Mouse (Mus musculus) liver, embryonic 18 days (tissue): Measurements from ENCODE around the gene Cdh16. TPM values are rescaled to one million over a fixed set of nuclear protein-coding genes. Genes with fewer than 3 reads are reported as not detected.

Experiments
- polyA plus RNA-seq: library from polyadenylated mRNA; depleted of rRNA; stranded (reverse); fragments of >200 nt; gene quantifications from 2 replicates; pipeline ENCODE4 v1.2.3, GENCODE M21; 2012; rRNA removed

Cdh16 gene
- polyA plus RNA-seq, result 0.08 and 0.09 TPM in 2 replicates

DNA sequence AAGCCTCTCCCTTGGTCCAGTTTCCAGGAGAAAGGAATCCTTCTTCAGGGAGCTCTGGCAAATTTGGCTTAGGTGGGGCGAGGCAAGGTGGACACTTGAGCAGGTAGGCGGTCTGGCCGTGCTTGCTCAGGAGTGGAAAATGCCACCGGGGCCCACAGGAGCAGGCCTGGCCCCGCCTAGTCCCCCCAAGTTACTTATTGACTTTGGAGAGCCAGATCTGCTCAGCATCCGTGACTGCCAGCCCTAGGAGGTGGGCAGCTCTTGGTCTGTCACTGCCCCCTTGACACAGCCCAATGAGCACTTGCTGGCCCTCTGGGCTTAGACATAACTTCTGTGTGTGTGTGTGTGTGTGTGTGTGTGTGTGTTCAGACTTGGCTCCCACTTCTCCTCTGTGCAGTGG lies at the start of gene Cdh16:
Gene Cdh16, minus strand, starts transcription at position 236 of the 400 bp plus-strand sequence.

GRCm38 (mm10) chr8:104641426-104642323 lies 17.5 kb upstream of the Cdh16 start, which contains the start of gene Ciao2b:
Gene Ciao2b (minus strand): TSS chr8:104641965.

GRCm38 (mm10) chr8:104630981-104631663 lies 6.9 kb upstream of the Cdh16 start, which contains the start of gene Rrad:
Gene Rrad (minus strand): TSS chr8:104631327.

GRCm38 (mm10) chr8:104591133-104591834 lies 32.9 kb downstream of the Cdh16 start, which contains the start of gene Pdp2:
Gene Pdp2 (plus strand): TSS chr8:104591451.

Other genes starting within 250 kb of the Cdh16 start
- gene Cmtm4, start 228.6 kb downstream of the Cdh16 start, polyA plus RNA-seq, result 3.2 and 3.5 TPM in 2 replicates
- 10.1 and 10.7 TPM in 2 replicates for gene Dync1li2, start 181.3 kb downstream of the Cdh16 start, polyA plus RNA-seq
- gene Terb1, start 114.5 kb downstream of the Cdh16 start, polyA plus RNA-seq, result 0.01 and 0.02 TPM in 2 replicates
- 17.4 and 19.2 TPM in 2 replicates for gene Nae1, start 89.8 kb downstream of the Cdh16 start, polyA plus RNA-seq
- 0.59 and 0.81 TPM in 2 replicates for gene Car7, start 89.7 kb downstream of the Cdh16 start, polyA plus RNA-seq
- gene Pdp2, start 32.9 kb downstream of the Cdh16 start, polyA plus RNA-seq, result 2.7 and 2.8 TPM in 2 replicates
- gene Rrad, start 6.9 kb upstream of the Cdh16 start, polyA plus RNA-seq, result 0.36 and 0.55 TPM in 2 replicates
- 32.0 and 34.6 TPM in 2 replicates for gene Ciao2b, start 17.6 kb upstream of the Cdh16 start, polyA plus RNA-seq
- gene Ces2a, start 109.6 kb upstream of the Cdh16 start, polyA plus RNA-seq, result 101 and 104 TPM in 2 replicates
- 0.57 and 0.66 TPM in 2 replicates for gene Ces2b, start 207.2 kb upstream of the Cdh16 start, polyA plus RNA-seq
- 1.4 and 1.5 TPM in 2 replicates for gene Ces2c, start 222.7 kb upstream of the Cdh16 start, polyA plus RNA-seq